Mouse (Mus musculus) v-Abl transformed pro-B cells (cell line): Measurements from ENCODE around the gene Nmnat2.

Experiments
- in situ Hi-C, 2 experiments: fragments of 400-800 bp; cut with MboI; formaldehyde crosslinking; loops; one replicate each; pipeline ENCODE4 v1.15.1; 2025; ENCODE audit not compliant: unreplicated experiment in 2 of 2

Nmnat2 gene

DNA sequence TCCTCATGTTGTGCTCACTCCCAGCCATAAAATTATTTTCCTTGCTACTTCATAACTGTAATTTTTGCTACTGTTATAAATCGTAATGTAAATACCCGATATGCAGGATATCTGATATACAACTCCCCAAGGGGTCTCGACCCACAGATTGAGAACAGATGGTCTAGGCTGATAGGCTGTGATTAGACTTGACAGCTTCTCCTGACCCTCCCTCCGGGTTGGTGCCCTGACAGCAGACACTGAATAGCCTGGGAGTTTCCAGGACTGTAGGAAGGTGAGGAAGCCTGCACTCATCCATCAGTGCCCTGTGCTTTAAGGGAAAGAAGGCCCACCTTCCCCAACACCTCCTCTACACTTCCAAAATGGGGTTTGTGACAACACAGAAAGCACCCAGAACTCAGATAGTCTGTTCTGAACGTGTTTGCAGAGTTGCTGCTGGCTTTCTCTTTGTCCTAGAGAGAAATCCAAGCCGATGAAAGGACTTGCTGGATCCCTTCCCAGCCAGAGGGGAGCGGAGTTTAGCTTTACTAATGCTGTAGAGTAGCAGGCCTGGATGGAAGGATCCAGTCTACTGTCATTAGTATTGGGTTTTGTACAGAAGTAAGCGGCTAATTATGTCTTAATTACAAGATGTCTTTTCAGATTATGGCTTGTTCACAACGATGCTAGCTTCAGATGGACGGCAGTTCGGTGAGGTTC is 61.8 kb downstream of the Nmnat2 start:
- in situ Hi-C loops: no loop called here

DNA sequence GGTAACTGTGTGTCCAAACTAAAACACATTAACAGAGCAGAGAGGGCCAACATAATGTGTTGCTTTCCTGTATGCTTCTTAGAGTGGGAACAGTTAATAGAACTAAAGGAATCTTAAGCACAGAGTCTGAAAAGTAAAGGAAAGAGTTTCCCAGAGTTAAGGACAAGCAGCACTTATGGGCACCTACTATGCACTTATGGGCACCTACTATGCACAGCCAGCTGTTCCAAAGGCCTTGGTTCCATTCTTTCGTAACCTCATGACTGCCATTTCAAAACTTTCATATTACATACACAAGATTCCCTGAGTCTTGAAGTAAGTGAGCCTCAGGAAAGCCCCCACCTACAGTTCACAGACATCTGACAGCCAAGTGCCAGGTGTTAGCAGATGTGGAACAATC is 64.3 kb downstream of the Nmnat2 start:
- in situ Hi-C loops: no loop called here

DNA sequence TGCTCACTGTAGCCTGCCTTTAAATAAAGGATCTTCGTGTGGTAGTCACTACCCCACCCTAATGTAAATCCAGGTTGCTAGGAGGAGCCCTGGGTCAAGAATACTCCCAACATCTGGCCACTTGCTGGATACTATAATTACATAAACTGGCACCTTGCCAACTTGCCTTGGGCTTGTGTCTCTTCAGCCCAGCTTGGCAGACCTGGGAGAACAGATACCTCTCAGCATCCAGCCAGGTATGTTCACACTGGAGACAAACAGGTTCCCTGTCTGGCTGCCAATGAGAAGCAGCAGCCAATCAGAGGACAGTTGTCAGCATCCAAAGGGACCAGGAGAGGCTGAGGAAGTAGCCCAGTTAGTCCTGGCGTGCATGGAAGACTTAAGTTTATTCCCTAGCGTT is 64.8 kb downstream of the Nmnat2 start:
- in situ Hi-C loops: no loop called here

DNA sequence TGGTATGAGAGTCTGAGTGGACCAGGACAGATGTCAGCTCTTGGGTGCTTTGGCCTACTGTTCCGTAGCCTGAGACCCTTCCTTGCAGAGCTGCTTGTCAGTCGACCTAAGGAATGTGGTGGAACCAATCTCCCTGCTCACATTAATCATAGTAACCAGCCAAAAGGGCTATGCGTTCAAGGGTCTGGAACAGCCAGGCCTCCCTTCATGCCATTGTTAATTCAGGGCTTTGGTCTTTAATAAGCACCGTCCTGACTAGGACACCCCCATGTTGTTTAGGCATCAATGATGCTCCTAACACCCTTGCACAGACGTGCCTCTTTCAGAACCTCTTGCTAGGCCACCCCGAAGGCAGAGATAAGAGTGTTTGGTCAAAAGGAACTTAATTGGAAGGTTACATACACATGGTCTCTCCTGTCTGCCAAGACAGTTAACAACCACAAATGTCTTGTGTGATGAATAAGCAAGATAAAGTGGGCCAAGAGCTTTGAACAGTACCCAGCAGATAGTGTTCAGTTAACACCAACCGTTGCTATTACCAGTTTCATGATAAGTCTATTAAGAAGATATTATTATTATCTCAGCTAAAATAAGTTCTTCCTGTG is 66.3 kb downstream of the Nmnat2 start:
- in situ Hi-C loops: no loop called here

DNA sequence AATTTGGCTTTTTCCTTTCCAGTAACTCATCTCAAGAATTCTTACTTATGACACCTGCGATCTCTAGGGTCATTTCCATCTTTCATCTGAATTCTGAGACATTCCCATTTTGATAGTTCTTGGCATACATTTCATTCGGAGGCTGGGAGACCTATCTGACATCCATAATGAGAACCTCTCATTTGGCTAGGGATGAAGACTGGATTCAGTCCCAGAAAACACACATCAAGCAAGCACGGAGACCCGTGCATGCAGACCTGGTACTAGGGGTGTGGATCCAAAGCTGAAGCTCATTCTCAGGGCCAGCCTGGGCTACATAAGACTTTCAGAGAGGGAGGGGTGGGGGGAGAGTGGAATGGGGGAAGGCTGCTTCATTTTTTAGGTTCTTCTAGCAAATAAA is 68.2 kb downstream of the Nmnat2 start:
- in situ Hi-C loops: no loop called here

DNA sequence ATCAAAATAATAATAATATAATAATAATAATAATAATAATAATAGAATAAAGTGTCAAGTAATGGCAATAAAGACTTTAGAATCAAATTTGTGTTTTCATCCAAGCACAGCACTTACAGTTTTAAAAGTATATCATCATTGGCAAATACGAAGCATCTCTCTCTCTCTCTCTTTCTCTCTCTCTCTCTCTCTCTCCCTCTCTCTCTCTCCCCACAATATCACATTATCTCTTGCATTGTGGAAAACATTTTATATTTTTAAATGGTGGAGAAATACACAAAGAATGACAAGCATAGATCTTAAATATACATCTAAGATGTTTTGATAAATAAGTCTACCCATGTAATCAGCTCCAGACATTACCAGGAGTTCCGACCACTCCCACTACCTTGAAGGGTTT is 69.1 kb downstream of the Nmnat2 start:
- in situ Hi-C loops: no loop called here

DNA sequence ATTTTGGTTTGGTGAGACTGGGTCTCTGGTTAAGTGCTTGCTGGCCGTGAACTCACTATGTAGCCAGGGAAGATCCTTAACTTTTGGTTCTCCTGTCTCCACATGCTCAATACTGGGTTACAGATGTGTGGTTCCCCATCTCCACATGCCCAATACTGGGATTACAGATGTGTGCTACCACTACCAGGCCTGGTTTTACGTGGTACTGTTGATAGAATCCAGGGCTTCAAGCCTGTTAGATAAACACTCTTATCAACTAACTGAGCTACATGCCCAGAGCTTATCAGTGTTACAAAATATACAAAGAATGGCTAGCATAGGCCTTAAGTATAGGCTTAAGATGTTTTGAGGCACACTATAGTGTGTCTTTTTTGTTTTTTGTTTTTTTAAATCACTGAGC is 69.7 kb downstream of the Nmnat2 start:
- in situ Hi-C loops: no loop called here

DNA sequence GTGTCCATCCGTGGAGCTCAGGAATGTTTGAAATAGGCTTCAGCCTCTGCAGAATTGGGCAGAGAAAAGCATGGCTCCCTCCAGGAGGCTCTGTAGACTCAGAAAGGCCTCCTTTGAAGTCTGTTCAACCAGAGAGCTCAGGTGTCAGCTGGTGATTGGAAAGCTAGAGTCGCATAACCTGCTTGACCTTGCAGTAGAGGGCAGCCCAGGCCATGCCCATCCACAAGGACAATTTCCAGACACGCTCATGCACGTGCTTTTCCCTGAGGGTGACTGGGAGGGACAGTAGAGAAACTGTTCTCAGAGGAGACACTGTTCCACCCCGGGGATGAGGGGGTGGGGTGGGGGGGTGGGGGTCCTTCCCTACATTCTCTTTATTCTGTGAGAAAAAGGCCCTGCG is 76.6 kb downstream of the Nmnat2 start:
- in situ Hi-C loops: no loop called here

DNA sequence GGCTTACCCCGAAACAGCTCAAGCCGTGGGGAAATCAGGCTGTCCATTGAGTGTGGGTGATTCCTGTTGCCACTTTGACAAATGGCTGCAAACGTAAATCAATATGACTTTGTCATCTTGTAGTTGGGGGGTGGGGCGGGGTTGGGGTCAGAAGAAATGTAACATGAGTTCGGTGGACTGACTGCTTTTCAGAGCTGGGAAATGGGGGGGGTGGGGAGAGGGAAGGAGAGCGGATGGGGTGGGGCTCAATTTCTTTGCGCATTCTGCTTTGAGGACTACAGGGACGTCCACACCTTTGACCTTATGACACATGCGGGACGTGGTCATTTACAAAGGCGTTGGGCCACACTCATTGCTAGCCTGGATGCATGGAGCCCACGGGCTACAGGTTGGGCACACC is 77.2 kb downstream of the Nmnat2 start:
- in situ Hi-C loops: no loop called here

DNA sequence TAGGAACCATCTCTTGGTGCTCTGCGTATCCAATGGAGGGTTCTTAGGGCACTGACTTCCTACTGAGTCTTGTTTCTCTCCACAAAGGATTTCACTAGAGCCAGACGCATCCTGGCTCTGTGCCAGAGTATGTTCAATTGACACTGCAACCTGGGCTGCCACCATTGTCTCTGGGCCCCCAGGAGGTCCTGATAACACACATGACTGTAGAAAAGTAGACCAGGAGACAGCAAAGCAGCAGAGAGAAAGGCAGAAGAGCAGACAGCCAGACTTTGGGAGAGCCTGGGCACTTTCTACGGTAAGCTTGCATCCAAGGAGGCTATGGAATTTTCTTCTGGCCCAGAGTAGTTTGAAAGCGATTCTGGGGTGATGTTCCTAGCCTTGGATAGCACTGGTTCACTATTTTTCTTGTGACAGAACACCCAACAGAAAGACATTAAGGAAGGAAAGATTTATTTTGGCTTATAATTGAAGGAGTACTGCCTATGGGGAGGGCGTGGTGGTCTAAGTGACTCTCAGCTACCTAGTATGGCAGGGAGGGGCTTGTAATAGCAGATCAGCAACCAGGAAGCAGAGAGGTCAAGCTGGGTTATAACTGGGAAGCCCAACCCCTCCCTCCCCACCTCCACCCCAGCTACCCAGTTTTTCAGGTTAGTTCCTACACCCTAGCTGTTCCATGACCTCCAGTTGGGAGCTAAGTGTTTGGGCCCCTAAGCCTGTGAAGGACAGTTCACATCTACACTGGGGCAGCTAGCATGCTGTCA is 78.5 kb downstream of the Nmnat2 start:
- in situ Hi-C loops: no loop called here

DNA sequence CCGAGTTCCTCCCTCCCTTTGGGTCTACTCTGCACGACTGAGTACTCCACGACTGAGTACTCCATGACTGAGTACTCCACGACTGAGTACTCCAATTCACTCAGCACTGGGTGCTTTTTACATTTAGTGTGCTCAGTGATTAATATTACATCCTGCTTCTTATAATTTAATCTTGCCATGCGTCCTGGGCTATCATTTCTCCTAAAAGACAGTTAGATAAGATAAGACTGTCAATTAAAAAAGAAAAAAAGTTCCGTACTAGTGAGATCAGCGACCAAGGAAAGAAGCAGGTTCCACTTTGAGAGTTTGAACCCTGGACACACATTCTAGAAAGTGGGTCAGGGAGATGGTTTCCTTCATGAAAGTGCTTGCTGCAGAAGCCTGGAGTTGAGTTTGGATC is 79.3 kb downstream of the Nmnat2 start:
- in situ Hi-C loops: no loop called here

DNA sequence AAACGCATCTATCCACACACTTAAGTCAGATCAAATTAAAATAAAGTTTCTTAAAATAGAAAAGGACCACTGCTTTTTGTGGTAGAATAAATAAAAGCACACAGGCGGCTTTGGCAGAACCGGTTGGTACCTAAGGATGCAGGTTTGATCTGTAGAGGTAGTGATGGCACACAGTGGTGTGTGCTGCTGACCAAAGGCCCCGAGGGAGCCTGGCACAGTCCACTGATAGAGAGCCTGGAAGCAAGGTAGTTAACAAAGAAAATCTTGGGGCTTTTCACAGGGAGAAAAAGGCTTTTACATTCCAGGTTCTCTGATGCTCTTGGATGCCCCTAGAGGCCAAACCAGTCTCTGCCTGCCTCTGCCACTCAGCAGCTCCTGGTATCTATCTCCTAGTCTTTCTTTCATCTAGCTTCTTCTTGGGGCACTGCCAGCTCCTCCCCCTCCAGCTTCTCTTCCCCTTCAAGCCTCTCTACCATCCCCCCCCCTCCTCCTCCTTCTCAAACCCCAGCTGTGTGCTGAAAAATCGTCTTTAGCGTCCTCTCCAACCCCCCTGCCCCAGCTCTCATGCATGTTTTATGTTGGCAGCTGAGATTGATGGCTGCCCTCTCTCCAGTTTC is 80.6 kb downstream of the Nmnat2 start:
- in situ Hi-C loops: no loop called here

DNA sequence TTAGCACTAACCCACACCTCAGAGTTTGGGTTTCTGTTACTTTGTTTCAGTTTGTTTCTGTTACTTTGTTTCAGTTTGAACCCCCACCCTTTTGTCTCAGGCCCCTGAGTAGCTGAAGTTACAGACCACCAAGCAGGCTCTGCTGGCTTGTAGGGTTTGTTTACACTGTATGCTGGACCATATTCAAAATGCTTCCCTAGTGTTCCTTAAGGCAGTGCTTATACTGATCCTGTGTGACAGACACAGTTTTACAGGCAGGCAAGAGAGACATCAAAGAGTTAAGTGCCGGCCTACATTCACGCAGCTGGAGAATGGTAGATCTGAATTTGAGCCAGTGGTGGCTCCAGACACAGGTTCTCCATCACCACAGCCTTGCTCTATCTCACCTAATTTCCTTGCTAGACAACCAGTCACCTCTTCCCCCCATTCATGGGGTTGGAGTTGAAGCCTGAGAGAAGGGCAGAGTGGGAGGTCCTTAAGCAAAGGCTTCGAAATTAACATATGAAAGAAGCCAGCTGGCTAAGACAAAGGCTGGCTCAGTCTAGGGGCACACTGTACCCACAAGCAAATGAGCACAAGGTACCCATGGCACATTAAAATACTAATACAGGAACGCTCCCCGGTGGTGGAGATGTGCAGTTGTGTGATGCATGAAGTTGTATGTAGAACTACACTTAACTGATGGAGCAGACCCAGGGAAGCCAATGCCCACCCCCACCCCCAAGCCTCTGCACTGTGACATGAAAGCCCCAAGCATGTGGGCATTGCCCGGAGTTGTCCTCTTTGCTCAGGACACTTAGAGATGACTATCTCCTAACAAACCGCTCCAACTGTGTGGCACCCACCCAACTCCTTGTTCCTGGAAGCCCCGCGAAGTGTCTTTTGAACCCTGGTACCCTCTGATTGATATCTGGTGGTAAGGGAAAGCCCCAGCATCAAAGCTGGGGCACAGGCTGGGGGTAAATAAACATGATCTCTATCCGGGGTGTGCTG is 82.9 kb downstream of the Nmnat2 start:
- in situ Hi-C loops: no loop called here

DNA sequence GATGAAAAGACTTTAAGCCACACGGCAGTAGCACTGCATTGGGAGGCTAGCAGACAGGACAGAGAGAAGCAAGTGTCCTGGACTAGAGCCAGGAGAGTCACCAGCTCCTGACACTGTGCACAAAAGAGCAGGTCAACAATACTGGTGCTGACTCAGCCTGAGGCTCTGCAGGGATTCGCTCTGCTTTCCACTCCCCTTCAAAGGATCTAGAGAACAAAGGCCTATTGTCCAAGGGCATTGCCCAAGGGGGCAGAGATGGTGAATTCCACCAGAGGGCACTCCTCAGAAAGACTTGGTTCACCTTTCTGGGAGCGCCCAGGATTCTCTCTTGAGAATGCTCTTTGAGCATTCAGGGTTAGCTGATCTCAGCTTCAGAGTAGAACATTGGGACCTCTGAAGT is 85.3 kb downstream of the Nmnat2 start:
- in situ Hi-C loops: loop anchor here in 1 of 2 experiments (5.0 kb wide), 1 partner anchor 47 kb away; no protein-coding TSS in a partner anchor

DNA sequence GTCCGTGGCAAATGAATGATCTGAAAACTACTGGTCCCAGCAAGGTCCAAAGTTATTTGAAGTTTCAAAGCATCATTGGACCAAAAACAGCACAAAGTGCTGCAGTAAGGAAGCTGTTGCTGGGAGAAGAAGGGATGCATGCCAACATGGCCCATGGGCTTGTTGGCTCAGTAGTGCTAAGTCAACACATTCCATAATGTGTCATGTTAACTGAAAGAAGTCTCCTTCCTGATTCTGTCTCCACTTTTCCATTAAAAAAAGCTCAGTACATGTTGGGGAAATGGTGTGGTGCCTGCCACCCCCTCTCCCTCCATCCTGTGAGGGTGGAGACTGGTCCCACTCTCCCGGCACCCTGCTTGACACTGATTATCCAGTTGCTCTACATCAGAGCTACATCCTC is 86.3 kb downstream of the Nmnat2 start:
- in situ Hi-C loops: loop anchor here in 1 of 2 experiments (5.0 kb wide), 1 partner anchor 46 kb away; no protein-coding TSS in a partner anchor

DNA sequence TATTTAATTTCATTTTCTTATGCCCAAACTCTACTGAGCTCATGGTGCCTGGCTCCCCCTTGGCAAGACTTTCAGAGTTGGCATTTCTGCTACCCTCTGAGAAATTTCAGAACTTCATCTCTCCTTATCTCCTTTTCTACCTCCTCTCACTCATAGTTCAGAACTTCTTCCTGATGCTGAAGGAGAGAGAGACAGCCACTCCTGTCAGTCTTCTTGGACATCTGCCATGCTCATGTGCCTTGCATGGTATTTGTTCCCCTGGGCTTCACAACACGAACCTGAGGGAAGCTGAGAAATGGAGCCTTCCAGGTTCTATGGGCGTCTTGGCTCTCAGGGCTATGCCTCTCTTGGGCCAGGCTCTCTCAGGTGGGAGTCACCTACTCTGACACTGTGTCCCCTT is 87.5 kb downstream of the Nmnat2 start:
- in situ Hi-C loops: loop anchor here in 1 of 2 experiments (5.0 kb wide), 1 partner anchor 45 kb away; no protein-coding TSS in a partner anchor

DNA sequence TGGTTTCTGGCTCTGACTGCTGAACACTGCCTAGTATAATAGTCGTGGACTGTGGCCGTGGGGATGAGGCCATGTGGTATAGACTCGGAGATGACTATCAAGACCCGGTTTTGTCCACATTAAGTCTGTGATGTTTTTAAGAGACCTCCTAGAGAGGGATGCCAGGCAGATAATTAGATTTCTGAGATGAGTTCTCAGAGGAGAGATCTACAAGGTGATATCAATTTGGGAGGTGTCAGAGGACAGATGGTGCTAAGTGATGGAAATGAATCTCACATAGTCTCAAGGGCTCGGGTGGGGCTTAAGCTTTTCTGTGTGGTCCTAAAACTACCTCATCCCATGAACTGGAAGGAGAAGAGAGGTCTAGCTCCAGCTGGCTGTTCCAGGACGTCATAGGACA is 88.5 kb downstream of the Nmnat2 start:
- in situ Hi-C loops: loop anchor here in 1 of 2 experiments (5.0 kb wide), 1 partner anchor 44 kb away; no protein-coding TSS in a partner anchor

DNA sequence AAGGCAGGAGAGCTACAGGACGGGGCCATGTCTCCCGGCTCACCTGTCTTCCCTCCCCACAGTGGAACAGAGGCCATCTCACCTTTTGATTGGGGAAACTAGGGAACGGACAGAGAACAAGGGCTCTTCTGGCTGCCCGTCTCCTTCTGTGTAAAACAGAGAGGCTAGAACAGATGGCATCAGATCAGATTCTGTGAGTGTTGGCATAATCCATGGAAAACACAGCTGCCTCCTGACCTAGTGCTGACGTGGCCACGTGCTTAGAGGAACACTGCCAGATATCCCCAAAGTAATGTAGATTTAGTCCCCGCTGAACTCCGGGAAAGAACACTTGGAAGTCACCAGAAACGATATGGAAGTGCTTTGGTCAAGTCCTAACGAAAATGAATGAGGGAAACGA is 90.6 kb downstream of the Nmnat2 start:
- in situ Hi-C loops: no loop called here

DNA sequence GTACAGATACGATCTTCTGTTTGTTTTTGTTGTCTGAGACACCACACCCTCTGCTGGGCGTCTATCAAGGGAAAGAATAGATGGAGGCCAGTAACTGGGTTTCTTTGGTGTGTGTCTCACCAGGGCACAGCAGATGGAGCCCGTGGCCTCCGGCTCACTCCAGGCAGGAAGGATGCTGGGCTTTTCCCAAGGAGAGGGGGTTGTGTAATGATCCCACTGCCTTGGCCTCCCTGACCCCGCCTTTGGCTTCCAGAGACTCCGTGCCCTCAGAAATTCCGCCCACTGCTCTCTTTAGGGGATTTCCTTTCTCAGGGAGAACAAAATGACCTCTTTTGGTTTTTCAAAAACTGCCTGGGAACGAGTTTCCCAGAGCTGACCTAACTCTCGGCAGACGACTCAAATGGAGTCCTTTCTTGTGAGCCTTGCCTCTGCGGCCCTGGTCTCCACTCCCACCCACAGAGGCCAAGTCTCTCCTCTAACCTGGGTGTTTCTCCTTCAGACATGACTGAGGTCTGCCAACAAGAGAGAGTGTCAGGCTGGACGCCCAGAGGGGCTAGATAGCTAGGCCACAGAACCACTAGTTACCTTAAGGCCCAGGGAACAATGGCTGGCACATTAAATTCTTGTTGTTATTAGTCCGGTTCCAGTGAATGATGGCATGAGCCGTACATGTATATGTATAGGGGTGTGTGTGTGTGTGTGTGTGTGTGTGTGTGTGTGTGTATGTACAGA is 93.5 kb downstream of the Nmnat2 start:
- in situ Hi-C loops: no loop called here
